Mouse (Mus musculus) hindbrain, postnatal 0 days (tissue): ENCODE data around the gene Prr14. TPM values are rescaled to one million over a fixed set of nuclear protein-coding genes. Genes with fewer than 3 reads are reported as not detected.

Source experiments
- ATAC-seq: fragments of 200-750 bp; cut with Nextera tagmentation; 2 replicates; pipeline ENCODE4 v1.8.0; 2017; ENCODE audit warnings: mild to moderate bottlenecking, moderate TSS enrichment, moderate library complexity
- DNase-seq: peaks from one replicate; pipeline ENCODE4 v3.0.0-alpha.2; 2015; ENCODE audit warnings: low spot score
- H3K27ac ChIP-seq: fragments of 300-500 bp; sonication (generic); 2 replicates; pipeline ENCODE4 v1.5.1; 2014; ENCODE audit warnings: mild to moderate bottlenecking
- H3K27me3 ChIP-seq: fragments of 300-500 bp; sonication (generic); 2 replicates; pipeline ENCODE4 v1.6.1; 2014; ENCODE audit warnings: low read length, mixed read lengths; ENCODE audit not compliant: insufficient read depth
- H3K36me3 ChIP-seq: fragments of 300-500 bp; sonication (generic); 2 replicates; pipeline ENCODE4 v1.6.1; 2014; ENCODE audit warnings: low read length, mixed read lengths; ENCODE audit not compliant: insufficient read depth
- H3K4me1 ChIP-seq: fragments of 300-500 bp; sonication (generic); 2 replicates; pipeline ENCODE4 v1.6.1; 2014; ENCODE audit warnings: antibody characterized with exemption, low read length, mixed read lengths; ENCODE audit not compliant: insufficient read depth
- H3K4me2 ChIP-seq: fragments of 300-500 bp; sonication (generic); 2 replicates; pipeline ENCODE4 v1.6.1; 2014; ENCODE audit warnings: low read depth, mild to moderate bottlenecking, low read length, moderate library complexity, mixed read lengths
- H3K4me3 ChIP-seq: fragments of 300-500 bp; sonication (generic); 2 replicates; pipeline ENCODE4 v1.5.1; 2014; ENCODE audit warnings: low read length
- H3K9ac ChIP-seq: fragments of 300-500 bp; sonication (generic); replicated peaks from 2 replicates; pipeline ENCODE4 v1.6.1; 2014; ENCODE audit warnings: mild to moderate bottlenecking, low read length, moderate library complexity, mixed read lengths
- H3K9me3 ChIP-seq: fragments of 300-500 bp; sonication (generic); 2 replicates; pipeline ENCODE4 v1.6.1; 2016; ENCODE audit warnings: low read length, mixed read lengths
- CTCF ChIP-seq: IDR thresholded peaks from 2 replicates; pipeline ENCODE4 v1.5.1; 2016; ENCODE audit warnings: antibody characterized with exemption, control low read depth, low read depth
- whole genome bisulfite sequencing: fragments of 180-500 bp; shearing (Covaris S2); extraction: QIAGEN DNeasy Blood & Tissue Kit; methylation state at CpG from one replicate; pipeline ENCODE4 v1.1.7; 2014; 5-methylcytosine and 5-hydroxymethylcytosine counted together
- polyA plus RNA-seq: library from polyadenylated mRNA; unstranded; fragments of >200 nt; fragmentation: Nextera tagmentation; extraction: Ambion mirVana; gene quantifications from 2 replicates; pipeline ENCODE4 v1.2.1, GENCODE M21; 2015
- total RNA-seq: library from RNA; depleted of rRNA; stranded (reverse); fragments of >200 nt; gene quantifications from 2 replicates; pipeline ENCODE4 v1.2.3, GENCODE M21; 2014

Prr14 gene
- total and polyA plus RNA-seq, 2 experiments from 2014 or later = 27.0 to 57.2 TPM

DNA sequence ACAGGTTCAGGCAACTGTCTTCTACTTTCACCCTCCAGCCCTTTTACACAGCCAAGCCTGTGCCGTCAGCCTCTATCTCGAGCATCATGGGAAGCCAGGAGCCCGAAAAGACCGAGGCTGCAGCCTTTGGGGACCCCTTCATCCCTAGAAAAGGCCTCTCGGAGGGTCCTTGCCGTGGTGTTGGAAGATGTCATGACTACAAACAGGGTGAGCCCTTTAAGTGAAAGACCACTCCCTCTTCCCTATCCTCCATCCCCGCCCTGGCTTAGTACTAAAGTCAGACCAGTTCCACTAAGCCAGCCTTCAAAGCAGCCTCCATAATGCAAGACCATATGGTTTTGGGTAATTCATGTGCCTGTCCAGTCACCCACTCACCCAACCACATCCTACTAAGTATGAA is 12.6 kb downstream of the Prr14 start:
- no peak for TF ChIP-seq CTCF
- H3K4me1 ChIP-seq = peaks cover 11% of the 10 kb centered on the region; the same call in 1 of the 2 replicates
- H3K27ac ChIP-seq = peak overlapping the region; percentile 99
- DNase-seq (peak; percentile 42), ATAC-seq (no peak)
- H3K4me3 ChIP-seq = peak overlapping the region; percentile 84
- H3K36me3 ChIP-seq = peaks cover 28% of the 10 kb centered on the region
- peak overlapping the region; percentile 91 for H3K4me2 ChIP-seq
- WGBS = 2% methylated on average over 7 of the region's 7 CpGs
- H3K9me3 ChIP-seq = no peaks in the 10 kb centered on the region
- H3K9ac ChIP-seq = peak overlapping the region; percentile 95
- no peaks in the 10 kb centered on the region for H3K27me3 ChIP-seq

DNA sequence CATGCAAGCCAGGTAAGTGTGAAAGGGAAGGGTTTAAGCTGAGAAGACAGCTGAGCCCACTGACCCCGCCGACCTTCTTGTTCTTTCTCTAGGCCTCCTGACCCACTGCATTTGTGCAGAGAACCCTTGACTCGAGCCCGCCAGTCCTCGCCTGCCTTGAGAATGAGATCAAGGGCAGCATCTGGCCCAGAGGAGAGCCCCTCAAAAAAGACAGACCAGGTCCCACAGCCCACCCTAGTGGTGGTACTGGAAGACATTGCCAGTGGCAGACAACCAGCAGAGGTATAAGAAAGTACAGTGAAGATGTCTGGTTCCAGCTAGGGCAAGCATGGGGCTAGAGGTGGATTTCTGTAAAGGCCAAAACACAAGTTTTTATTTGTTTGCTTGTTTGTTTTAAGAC is 14.3 kb downstream of the Prr14 start:
- DNase-seq = peak; percentile 30
- ATAC-seq = no peak
- WGBS = 80% methylated on average over 5 of the region's 5 CpGs

DNA sequence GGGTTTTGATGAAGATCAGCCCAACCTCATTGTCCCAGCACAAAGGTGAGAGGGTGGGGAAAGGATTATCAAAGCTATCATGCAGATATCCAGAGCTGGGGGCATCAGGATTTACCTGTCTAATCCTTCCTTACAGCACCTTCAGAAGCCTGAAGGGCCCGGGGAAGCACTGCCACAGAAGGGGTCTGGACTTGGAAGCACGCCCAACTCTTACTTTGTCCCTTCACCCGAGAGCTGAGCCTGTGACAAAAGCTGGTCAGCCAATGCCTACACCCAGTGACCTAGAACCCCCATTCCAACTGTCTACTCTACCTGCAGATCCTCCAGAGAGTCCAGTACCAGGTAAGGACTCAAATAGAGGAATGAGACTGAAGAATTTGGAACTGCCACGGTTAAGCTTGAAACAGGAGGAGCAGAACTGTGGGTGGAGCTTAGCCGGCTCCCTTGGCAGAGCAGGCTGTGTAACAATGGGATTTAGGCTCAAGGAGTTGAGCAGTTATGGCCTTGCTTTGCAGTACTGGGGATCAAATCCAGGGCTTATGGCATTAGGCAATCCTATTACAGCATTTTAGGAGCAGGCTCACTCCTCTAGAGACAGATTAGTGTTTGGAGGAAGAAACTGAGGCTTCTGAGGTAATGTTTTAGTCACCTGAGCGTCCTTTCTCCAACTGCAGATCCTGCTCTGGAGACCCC is 15.1 kb downstream of the Prr14 start:
- Histone ChIP-seq H3K27me3 (no peaks in the 10 kb centered on the region), H3K27ac (no peak overlapping the region), H3K4me2 (no peak overlapping the region), H3K4me3 (no peak overlapping the region), H3K9ac (no peak overlapping the region), H3K4me1 (peaks cover 14% of the 10 kb centered on the region; the same call in 1 of the 2 replicates), H3K9me3 (no peaks in the 10 kb centered on the region), H3K36me3 (peaks cover 28% of the 10 kb centered on the region)
- 66% methylated on average over 6 of the region's 6 CpGs for WGBS
- no peak for ATAC-seq
- DNase-seq = no peak
- TF ChIP-seq CTCF = no peak

More for the DNA sequence above, 14.3 kb downstream of the Prr14 start:
- Histone ChIP-seq H3K4me1 (peaks cover 14% of the 10 kb centered on the region; the same call in 1 of the 2 replicates), H3K27me3 (no peaks in the 10 kb centered on the region), H3K4me2 (no peak overlapping the region), H3K9me3 (no peaks in the 10 kb centered on the region), H3K9ac (0 out of 2 replicates have a peak overlapping the region, but pooled peaks have one; percentile 28), H3K4me3 (no peak overlapping the region), H3K27ac (no peak overlapping the region), H3K36me3 (peaks cover 28% of the 10 kb centered on the region)
- peak; percentile 49 for TF ChIP-seq CTCF

DNA sequence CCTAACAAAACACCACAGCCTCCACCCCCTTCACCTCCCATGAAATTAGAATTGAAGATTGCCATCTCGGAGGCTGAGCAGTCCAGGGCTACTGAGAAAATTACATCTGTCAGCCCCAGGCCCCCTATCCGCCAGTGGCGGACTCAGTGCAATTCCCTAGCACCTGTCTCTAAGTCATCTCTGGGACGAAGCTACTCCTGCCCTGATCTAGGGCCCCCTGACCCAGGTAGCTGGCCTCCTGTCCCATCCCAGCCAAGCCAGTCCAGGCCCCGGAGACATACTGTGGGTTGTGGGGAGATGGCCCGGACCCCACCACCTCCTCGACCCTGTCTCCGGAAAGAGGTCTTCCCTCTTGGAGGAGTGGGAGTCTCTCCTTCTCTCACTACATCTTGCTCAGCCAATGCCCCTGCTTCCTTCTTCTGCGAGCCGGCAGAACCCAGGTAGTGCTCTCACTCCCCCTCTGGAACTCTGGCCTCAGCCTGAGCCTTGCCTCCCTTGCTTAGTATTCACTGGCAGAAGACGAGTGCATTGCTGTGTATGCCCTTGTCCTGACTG is 15.9 kb downstream of the Prr14 start:
- H3K9ac ChIP-seq = no peak overlapping the region
- DNase-seq = no peak
- H3K36me3 ChIP-seq = peaks cover 28% of the 10 kb centered on the region
- H3K4me3 ChIP-seq = no peak overlapping the region
- peaks cover 17% of the 10 kb centered on the region; the same call in 1 of the 2 replicates for H3K4me1 ChIP-seq
- no peak overlapping the region for H3K27ac ChIP-seq
- ATAC-seq = no peak
- no peaks in the 10 kb centered on the region for H3K9me3 ChIP-seq
- TF ChIP-seq CTCF = no peak
- no peaks in the 10 kb centered on the region for H3K27me3 ChIP-seq
- H3K4me2 ChIP-seq = no peak overlapping the region
- 94% methylated on average over 11 of the region's 11 CpGs for WGBS

DNA sequence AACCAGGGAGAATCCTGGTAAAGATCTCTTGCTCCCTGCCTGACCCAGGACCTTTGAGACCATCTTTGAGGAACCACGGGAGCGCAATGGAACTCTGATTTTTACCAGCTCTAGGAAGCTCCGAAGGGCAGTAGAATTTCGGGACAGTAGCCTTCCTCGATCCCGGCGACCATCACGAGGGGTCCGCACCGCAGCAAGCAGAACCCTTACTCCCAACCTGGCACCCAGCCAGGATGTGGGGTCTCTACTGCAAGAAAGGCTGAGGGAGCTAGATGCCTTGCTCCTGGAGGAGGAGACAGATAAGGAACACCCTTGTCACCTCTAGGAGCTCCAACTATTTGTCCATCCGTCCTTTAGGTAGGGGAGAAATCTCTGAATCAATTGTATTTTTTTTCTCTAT is 16.9 kb downstream of the Prr14 start:
- H3K36me3 ChIP-seq = peaks cover 33% of the 10 kb centered on the region
- H3K4me3 ChIP-seq = no peak overlapping the region
- H3K27ac ChIP-seq = no peak overlapping the region
- no peak overlapping the region for H3K9ac ChIP-seq
- DNase-seq (no peak), ATAC-seq (no peak)
- H3K4me1 ChIP-seq = peaks cover 24% of the 10 kb centered on the region
- 93% methylated on average over 11 of the region's 11 CpGs for WGBS
- no peak overlapping the region for H3K4me2 ChIP-seq
- H3K27me3 ChIP-seq = no peaks in the 10 kb centered on the region
- no peaks in the 10 kb centered on the region for H3K9me3 ChIP-seq
- TF ChIP-seq CTCF = no peak

DNA sequence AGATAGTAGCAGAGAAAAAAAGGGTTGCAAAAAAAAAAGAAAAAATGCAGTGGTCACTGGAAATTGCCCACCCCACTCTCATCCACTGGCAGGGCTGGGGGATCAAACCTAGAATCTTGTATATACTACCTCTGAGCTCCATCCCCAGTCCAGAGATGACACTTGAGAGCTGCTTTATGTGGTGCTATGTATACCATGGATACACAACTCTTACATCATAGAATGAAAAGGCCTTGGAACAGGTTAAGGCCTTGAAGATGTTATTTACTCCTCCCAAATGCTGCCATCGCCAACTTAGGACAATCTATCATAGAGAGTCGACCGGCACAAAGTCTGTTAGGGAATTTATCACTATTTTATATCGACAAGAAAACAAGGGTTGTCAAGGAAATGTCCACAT is 17.4 kb downstream of the Prr14 start:
- no peak for TF ChIP-seq CTCF
- WGBS = 83% methylated on average over 4 of the region's 4 CpGs
- peaks cover 24% of the 10 kb centered on the region for H3K4me1 ChIP-seq
- H3K4me3 ChIP-seq = peak overlapping the region; percentile 89
- no peak for ATAC-seq
- peak overlapping the region; percentile 94 for H3K4me2 ChIP-seq
- H3K36me3 ChIP-seq = peaks cover 33% of the 10 kb centered on the region
- no peak for DNase-seq
- no peaks in the 10 kb centered on the region for H3K27me3 ChIP-seq
- H3K9me3 ChIP-seq = no peaks in the 10 kb centered on the region
- peak overlapping the region; percentile 98 for H3K27ac ChIP-seq
- 0 out of 2 replicates have a peak overlapping the region, but pooled peaks have one; percentile 97 for H3K9ac ChIP-seq
